Mouse (Mus musculus) cerebellum, adult 11-12 months (tissue): ENCODE measurements around the gene Disc1.
A peak's percentile ranks its signal among the peaks of the same experiment; 100 is the strongest.

Experiments
- DNase-seq: peaks from one replicate; pipeline ENCODE4 v3.0.0; 2022

The Disc1 gene

GRCm38 (mm10) chr8:125130835-125131234 lies 76.8 kb downstream of the Disc1 start:
- no peak for DNase-seq

- no peak for DNase-seq
Measured at GRCm38 (mm10) chr8:125131265-125131664, 77.3 kb downstream of the Disc1 start.

- no peak for DNase-seq
Measured at GRCm38 (mm10) chr8:125133685-125134114, 79.7 kb downstream of the Disc1 start.

GRCm38 (mm10) chr8:125134876-125135275 lies 80.9 kb downstream of the Disc1 start:
- no peak for DNase-seq

GRCm38 (mm10) chr8:125139689-125140150 lies 85.7 kb downstream of the Disc1 start:
- DNase-seq: no peak

- DNase-seq: no peak
Measured at GRCm38 (mm10) chr8:125140965-125141364, 87.0 kb downstream of the Disc1 start.

GRCm38 (mm10) chr8:125156863-125157640 lies 103.1 kb downstream of the Disc1 start:
- DNase-seq: no peak

GRCm38 (mm10) chr8:125157641-125158005 lies 103.6 kb downstream of the Disc1 start:
- no peak for DNase-seq

GRCm38 (mm10) chr8:125159387-125159786 lies 105.4 kb downstream of the Disc1 start:
- DNase-seq: no peak

GRCm38 (mm10) chr8:125163491-125163890 lies 109.5 kb downstream of the Disc1 start:
- DNase-seq: no peak

- DNase-seq: no peak
Measured at GRCm38 (mm10) chr8:125163906-125164305, 109.9 kb downstream of the Disc1 start.

- DNase-seq: peak; percentile 20
Measured at GRCm38 (mm10) chr8:125165505-125166446, 111.8 kb downstream of the Disc1 start.

- DNase-seq: no peak
Measured at GRCm38 (mm10) chr8:125166545-125166944, 112.5 kb downstream of the Disc1 start.

- DNase-seq: no peak
Measured at GRCm38 (mm10) chr8:125166988-125167387, 113.0 kb downstream of the Disc1 start.

GRCm38 (mm10) chr8:125169628-125170027 lies 115.6 kb downstream of the Disc1 start:
- no peak for DNase-seq

GRCm38 (mm10) chr8:125171531-125171930 lies 117.5 kb downstream of the Disc1 start:
- DNase-seq: no peak

GRCm38 (mm10) chr8:125174237-125174636 lies 120.2 kb downstream of the Disc1 start:
- DNase-seq: no peak

- DNase-seq: no peak
Measured at GRCm38 (mm10) chr8:125174851-125175250, 120.9 kb downstream of the Disc1 start.

- no peak for DNase-seq
Measured at GRCm38 (mm10) chr8:125175661-125176060, 121.7 kb downstream of the Disc1 start.

- no peak for DNase-seq
Measured at GRCm38 (mm10) chr8:125177091-125177490, 123.1 kb downstream of the Disc1 start.

- DNase-seq: no peak
Measured at GRCm38 (mm10) chr8:125177958-125178357, 124.0 kb downstream of the Disc1 start.

- peak; percentile 63 for DNase-seq
Measured at GRCm38 (mm10) chr8:125183548-125184451, 129.8 kb downstream of the Disc1 start.

- DNase-seq: no peak
Measured at GRCm38 (mm10) chr8:125184452-125184817, 130.4 kb downstream of the Disc1 start.
